Mouse (Mus musculus) left cerebral cortex, adult 9 months (tissue): ENCODE measurements around the gene Dkkl1.
A peak's percentile ranks its signal among the peaks of the same experiment; 100 is the strongest.
"Not testable (repeated sequence)": the region's sequence is repeated elsewhere in the genome, so short reads cannot be mapped to it uniquely, and the experiment has no call there.

Experiments
- DNase-seq, 2 experiments: peaks; one replicate each; pipeline ENCODE4 v3.0.0; 2022; ENCODE audit warnings: low spot score in 2 of 2

Gene Dkkl1

DNA sequence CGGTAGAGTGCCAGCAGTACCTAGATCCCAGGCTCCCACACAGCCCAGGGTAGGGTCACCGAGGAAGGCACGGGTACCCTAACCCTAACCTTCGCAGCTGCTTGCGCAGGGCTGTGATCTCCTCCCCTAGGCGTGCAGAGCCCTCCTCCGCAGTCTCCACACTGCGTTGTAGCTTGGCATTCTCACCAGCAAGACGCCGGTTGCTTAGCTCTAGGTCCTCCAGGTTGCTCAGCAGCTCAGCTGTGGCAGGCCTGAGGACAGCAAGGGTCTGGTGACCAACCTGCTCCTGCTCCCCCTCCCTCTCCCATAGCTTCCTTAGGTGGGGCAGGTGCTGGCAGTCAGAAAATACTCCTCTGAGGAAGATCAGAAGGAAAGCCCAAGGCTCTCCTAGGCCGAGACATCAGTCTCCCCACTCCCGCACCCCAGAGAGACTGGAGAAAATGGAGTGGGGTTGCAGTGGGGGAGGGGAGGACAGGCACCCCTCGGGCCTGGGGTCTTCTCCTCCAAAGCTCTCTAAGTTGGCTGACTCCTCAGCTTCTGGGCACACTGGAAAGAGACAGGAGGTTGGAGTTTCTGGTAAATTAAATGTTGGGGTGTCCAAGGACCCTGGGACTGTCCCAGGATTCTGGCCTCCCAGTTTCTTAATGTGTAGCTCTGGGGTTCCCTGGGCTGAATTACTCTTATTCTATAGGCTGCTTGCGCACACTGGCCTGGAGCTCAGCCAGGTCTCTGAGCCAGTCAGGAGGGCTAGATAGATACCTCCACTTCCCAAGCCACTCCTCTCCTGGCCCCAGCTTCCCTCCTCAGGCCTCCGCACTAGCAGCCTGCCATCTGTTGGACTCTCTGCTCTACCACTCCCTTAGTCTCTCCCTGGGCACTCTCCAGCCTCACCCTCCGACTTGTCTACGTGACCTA, 17.8 kb downstream of the Dkkl1 start:
- DNase-seq: no peak

- DNase-seq: no peak
Measured at GRCm38 (mm10) chr7:45193406-45193805, 18.5 kb downstream of the Dkkl1 start.

GRCm38 (mm10) chr7:45192585-45193310, 19.2 kb downstream of the Dkkl1 start:
- no peak for DNase-seq

- DNase-seq: no peak
Measured at GRCm38 (mm10) chr7:45191803-45192363, 20.1 kb downstream of the Dkkl1 start.

DNA sequence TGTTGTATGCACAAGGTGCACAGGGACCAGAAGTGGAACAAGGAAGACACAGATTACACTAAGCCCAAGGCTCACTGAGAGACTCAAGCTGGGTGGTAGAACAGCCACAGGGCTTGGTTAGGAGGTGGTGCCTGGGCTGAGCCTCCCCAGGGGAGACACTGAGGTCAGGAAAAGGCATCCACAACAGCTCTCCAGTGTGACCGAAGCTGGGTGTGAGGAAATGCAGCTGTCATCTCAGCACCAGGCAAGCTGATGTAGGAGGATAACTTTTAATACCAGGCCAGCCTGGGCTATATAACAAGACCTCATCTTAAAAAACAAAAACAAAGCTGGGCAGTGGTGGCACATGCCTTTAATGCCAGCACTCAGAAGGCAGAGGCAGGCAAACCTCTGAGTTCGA, 20.8 kb downstream of the Dkkl1 start:
- DNase-seq: no peak

DNA sequence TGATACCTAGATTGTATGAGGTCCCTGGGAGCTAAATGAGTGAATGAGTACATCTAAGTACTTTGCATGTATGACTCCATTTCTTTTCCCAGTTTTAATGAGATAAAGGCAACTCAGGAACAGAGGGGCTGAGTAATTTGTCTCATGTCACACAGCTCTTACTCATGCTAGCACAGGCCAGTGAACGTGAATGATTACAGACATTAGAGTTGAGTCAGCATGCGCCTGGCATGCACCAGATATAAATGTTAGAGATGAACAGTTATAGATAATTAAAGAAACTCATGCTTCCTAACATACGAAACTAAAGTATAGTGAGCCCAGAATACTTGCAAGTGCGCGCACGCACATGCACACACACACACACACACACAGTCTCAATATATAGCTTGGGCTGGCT, 21.8 kb downstream of the Dkkl1 start:
- DNase-seq: no peak

DNA sequence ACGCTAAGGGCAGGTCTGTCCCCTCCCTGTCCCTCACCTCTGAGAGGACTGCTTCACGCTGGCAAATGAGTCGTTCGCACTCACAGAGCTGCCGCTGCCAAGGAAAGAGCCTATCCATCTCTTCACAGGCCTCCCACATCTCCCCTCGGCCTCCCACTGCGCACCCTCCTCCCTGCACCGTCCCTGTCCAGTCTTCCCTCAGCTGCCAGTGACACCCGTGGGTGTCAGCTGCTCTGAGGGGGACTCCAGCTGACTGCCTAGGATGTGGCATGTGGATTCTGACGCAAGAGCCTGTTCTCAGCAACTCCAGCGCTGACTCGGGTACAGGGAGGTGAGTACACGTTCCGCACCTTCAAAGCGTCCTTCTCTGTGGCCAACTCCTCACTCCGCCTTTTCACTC, 22.3 kb downstream of the Dkkl1 start:
- DNase-seq: peak in 1 of 2 experiments; percentile 69

DNA sequence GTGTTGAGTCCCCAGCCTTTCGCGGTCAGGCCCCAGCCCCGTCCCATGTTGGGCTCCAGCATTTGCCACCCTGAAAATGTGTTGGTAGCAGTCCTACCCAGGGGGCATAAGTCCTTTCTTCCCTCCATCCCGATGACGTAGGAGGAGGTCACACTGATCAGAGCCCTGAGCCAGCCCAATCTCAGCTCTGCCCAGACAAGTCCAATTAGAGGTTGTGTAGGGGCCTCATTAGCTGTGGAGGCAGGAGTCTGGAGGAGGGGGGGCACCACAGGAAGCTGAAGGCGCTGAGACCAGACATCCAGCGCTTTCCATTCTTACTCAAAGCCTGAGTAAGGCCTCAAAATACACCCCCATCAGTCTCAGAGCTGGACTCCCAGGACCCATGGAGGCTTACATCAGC, 26.0 kb downstream of the Dkkl1 start:
- no peak for DNase-seq

- no peak for DNase-seq
Measured at GRCm38 (mm10) chr7:45183672-45184071, 28.3 kb downstream of the Dkkl1 start.

DNA sequence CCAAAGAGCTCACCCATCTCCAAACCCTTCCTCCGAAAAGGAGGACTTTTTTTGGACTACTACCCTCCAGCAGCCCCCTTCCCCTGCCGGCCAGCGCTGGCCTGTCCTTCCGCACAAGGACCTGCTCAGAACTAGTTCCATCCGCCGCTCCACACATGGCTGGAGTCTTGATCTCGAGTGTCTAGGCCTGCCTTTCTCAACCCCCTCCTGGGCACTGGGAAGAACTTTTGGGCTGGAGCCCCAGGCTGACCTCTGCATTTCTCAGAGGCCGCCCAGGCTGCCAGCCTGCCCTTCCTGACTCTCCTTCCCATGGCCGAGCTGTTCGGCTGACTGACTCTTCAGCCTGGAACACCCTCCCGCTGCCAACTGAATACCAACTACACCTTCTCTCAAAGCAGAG, 29.3 kb downstream of the Dkkl1 start:
- DNase-seq: no peak

GRCm38 (mm10) chr7:45182199-45182601, 29.7 kb downstream of the Dkkl1 start:
- peak; percentile 58 to 88 for DNase-seq

DNA sequence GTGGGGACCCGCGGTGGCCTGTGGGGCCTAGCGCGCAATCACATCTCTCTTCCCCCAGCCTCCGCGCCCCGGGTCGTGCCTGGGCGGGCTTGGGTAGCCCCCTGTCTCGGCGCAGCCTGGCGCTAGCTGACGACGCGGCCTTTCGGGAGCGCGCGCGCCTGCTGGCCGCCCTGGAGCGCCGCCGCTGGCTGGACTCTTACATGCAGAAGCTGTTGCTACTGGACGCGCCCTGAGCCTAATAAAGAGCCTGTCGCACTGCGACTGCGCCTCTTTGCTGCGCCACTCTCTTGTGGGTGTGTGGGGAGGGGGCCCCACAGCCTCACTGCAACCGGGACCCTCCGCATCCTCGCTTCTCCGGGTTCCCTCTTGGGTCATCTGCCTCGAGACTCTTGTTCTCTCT, 30.4 kb downstream of the Dkkl1 start:
- no peak for DNase-seq

DNA sequence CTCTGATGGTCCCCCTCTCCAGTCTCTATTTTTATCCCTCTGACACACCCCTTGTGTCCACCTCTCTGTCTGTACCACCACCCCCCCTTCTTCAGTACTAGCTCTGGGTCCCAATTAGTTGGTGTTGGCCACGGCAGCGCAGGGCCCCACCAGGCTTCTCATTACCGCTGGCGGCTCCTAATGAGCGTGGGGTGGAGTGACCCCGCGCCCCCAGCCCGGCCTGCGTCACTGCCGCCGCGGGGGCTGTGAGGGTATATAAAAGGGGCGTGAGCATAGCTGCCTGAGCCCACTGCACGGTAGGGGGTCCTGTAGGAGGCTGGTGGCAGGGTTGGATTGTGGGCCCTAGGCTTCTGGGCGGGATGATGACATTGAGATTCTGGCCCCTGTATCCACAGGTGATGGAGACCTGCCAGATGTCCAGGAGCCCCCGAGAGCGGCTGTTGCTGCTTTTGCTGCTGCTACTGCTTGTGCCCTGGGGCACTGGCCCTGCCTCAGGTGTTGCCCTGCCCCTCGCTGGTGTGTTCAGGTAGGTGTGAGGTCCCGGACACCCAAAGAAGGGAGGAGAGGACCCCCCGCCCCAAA, 31.0 kb downstream of the Dkkl1 start, which contains the start of gene Pth2:
Gene Pth2, plus strand, starts transcription at position 100 of the 582 bp plus-strand sequence.
- no peak for DNase-seq

DNA sequence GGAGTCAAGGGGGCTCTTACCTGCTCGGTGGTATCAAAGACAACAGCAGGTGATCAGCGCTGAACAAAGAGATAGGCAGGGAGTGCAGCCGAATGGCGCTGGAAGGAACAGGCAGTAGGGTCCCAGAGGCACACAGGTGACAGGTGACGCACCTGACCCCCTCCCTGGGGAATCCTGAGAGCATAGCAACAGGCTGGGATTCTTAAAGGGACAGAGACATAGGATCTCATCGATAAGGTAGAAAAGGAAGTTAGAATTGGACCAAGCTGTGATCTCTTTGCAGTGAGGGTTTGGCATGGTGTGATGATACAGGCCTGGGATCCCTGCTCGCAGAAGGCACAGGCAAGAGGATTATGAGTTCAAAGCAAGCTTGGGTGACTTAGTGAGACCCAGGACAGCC, 32.5 kb downstream of the Dkkl1 start, which contains the start of gene Gfy:
Gene Gfy, minus strand, starts transcription at position 101 of the 400 bp plus-strand sequence.
- no peak for DNase-seq

DNA sequence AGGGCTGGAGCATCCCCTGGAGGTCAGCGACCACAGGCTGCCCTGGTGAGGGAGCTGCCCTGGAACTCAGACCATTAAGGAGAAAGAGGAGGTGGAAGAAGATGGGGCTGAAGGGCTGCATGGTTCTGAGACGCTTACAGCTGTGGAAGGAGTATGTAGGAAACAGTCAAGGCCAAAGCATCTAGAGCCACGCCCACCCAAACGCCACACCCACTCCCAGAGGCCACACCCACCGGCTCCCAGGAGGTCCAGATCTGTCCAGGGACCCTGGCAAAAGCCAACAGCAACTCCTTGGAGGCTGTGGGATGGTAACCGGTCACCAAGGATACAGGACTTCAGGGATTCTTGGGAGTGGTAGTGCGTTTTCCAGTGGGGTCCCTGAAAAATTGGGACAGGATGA, 33.4 kb downstream of the Dkkl1 start:
- no peak for DNase-seq

- DNase-seq: no peak
Measured at GRCm38 (mm10) chr7:45176356-45176755, 35.6 kb downstream of the Dkkl1 start.

DNA sequence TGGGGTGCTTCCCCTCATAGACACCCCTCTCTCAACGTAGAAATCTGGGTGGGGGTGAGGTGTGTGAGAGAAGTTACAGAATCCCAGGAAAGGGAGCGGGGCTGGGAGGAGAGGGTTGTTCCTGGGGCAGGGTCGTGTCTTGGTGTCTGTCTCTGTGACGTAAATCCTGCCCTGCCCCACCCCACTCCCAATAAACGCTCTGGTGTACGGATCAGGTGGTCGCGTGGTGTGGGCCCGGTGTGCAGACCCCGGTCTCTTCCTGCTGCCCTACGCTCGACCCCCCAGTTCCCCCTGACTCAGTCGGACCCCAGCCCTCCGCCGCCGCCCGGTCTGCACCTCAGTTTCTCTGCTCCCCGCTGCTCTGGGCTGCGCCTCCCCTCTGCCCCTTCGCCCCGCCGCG, 36.0 kb downstream of the Dkkl1 start:
- no peak for DNase-seq

GRCm38 (mm10) chr7:45175398-45175797, 36.5 kb downstream of the Dkkl1 start:
- DNase-seq: no peak

DNA sequence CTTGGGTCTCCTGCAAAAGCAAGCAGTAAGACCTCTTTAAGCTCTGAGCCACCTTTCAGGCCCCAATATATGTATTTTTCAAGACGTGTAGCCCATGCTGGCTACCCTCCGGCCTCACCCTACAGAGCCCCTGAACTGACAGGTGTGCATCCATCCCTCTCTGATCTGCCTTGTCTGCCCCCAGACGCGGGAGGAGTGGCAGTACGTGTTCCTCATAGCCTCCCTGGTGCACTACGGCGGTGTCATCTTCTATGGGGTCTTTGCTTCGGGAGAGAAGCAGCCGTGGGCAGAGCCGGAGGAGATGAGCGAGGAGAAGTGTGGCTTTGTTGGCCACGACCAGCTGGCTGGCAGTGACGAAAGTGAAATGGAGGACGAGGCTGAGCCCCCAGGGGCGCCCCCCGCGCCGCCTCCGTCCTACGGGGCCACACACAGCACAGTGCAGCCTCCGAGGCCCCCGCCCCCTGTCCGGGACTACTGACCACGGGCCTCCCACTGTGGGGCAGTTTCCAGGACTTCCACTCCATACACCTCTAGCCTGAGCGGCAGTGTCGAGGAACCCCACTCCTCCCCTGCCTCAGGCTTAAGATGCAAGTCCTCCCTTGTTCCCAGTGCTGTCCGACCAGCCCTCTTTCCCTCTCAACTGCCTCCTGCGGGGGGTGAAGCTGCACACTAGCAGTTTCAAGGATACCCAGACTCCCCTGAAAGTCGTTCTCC, 37.2 kb downstream of the Dkkl1 start:
- no peak for DNase-seq

- not testable (repeated sequence) for DNase-seq
Measured at GRCm38 (mm10) chr7:45173772-45174171, 38.2 kb downstream of the Dkkl1 start.

GRCm38 (mm10) chr7:45172974-45173373, 39.0 kb downstream of the Dkkl1 start:
- DNase-seq: no peak
